Mouse (Mus musculus) yolk sac, embryonic 10.5 days (tissue): ENCODE measurements around the gene Mfsd4a.

ENCODE experiments used
- DNase-seq: peaks from one replicate; pipeline ENCODE4 v3.0.0-alpha.2; 2017; ENCODE audit warnings: low spot score

The Mfsd4a gene

GRCm38 (mm10) chr1:132016691-132017090 lies 51.2 kb downstream of the Mfsd4a start:
- no peak for DNase-seq

- no peak for DNase-seq
Observed at GRCm38 (mm10) chr1:132014800-132015199, 53.1 kb downstream of the Mfsd4a start.

- no peak for DNase-seq
Observed at GRCm38 (mm10) chr1:132012861-132013260, 55.0 kb downstream of the Mfsd4a start.

- no peak for DNase-seq
Observed at GRCm38 (mm10) chr1:132011785-132012184, 56.1 kb downstream of the Mfsd4a start.

- no peak for DNase-seq
Observed at GRCm38 (mm10) chr1:132010632-132011501, 57.0 kb downstream of the Mfsd4a start.

- DNase-seq, result no peak
Observed at GRCm38 (mm10) chr1:132008881-132009644, 58.8 kb downstream of the Mfsd4a start.

GRCm38 (mm10) chr1:132007828-132008827 lies 59.7 kb downstream of the Mfsd4a start:
- DNase-seq, result peak; percentile 91

- peak; percentile 92 for DNase-seq
Observed at GRCm38 (mm10) chr1:132007282-132007815, 60.5 kb downstream of the Mfsd4a start, which contains the start of gene Elk4. Gene Elk4 (plus strand): TSS chr1:132007607.

GRCm38 (mm10) chr1:132006721-132007120 lies 61.1 kb downstream of the Mfsd4a start:
- no peak for DNase-seq

- DNase-seq, result no peak
Observed at GRCm38 (mm10) chr1:132006046-132006445, 61.8 kb downstream of the Mfsd4a start.

GRCm38 (mm10) chr1:132005466-132005865 lies 62.4 kb downstream of the Mfsd4a start:
- no peak for DNase-seq

GRCm38 (mm10) chr1:132004574-132005180 lies 63.2 kb downstream of the Mfsd4a start:
- DNase-seq, result no peak

- no peak for DNase-seq
Observed at GRCm38 (mm10) chr1:132003817-132004216, 64.0 kb downstream of the Mfsd4a start.

GRCm38 (mm10) chr1:132003111-132003510 lies 64.8 kb downstream of the Mfsd4a start:
- no peak for DNase-seq

- DNase-seq, result no peak
Observed at GRCm38 (mm10) chr1:132001880-132002330, 66.0 kb downstream of the Mfsd4a start.

GRCm38 (mm10) chr1:132000506-132000905 lies 67.4 kb downstream of the Mfsd4a start:
- no peak for DNase-seq

- no peak for DNase-seq
Observed at GRCm38 (mm10) chr1:131995062-131995461, 72.8 kb downstream of the Mfsd4a start.

GRCm38 (mm10) chr1:131993169-131994040 lies 74.5 kb downstream of the Mfsd4a start:
- DNase-seq, result no peak

GRCm38 (mm10) chr1:131992561-131993001 lies 75.3 kb downstream of the Mfsd4a start:
- peak; percentile 70 for DNase-seq
